Comparison of ENCODE assay signal across 8 mouse cellular contexts in the genomic region with DNA sequence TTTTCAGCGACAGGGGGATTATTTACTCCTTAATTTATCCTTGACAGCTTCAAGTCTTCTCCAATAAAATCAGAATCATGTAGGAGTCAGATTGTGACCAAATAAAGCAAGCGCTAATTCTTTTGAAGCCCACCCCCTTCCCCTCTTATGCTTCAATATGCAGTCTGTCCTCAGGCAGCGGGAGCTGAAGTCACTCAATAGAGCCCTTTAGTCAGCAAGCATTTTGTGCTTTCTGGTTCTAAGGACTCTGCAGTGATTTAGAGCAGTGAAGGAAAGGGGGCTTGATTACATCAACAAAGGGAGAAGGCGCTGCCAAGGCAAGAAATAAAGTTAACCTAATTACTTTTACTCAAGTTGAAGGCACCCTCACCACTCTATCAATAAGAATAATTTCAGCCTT.
DNase-seq lines count a peak whose midpoint lies in the region; ATAC-seq and TF ChIP-seq lines count a peak whose summit lies in the region.

No protein-coding gene starts in this region.

- no peaks in the 10 kb centered on the region for H3K36me3 ChIP-seq in lung, embryonic 15.5 days
- no peaks in the 10 kb centered on the region for H3K36me3 ChIP-seq in forebrain, embryonic 15.5 days
- H3K36me3 ChIP-seq in limb, embryonic 14.5 days (ENCODE audit: control insufficient read depth, insufficient read depth, low read length) = no peaks in the 10 kb centered on the region
- no peaks in the 10 kb centered on the region for H3K36me3 ChIP-seq in stomach, embryonic 15.5 days
- H3K36me3 ChIP-seq in thymus, adult 2 months (ENCODE audit: control insufficient read depth, insufficient read depth, low read length) = no peaks in the 10 kb centered on the region

- 0 out of 2 replicates have a peak overlapping the region, but pooled peaks have one; percentile 15 for H3K4me3 ChIP-seq in lung, embryonic 15.5 days
- peak overlapping the region; percentile 37 for H3K4me3 ChIP-seq in forebrain, embryonic 15.5 days
- 0 out of 2 replicates have a peak overlapping the region, but pooled peaks have one; percentile 34 for H3K4me3 ChIP-seq in limb, embryonic 14.5 days (replicated peaks; ENCODE audit: low read length)
- H3K4me3 ChIP-seq in stomach, embryonic 15.5 days (replicated peaks) = peak overlapping the region; percentile 34
- no peak overlapping the region for H3K4me3 ChIP-seq in thymus, adult 2 months (ENCODE audit: control insufficient read depth, insufficient read depth, low read length)

- no peaks in the 10 kb centered on the region for H3K9me3 ChIP-seq in lung, embryonic 15.5 days
- H3K9me3 ChIP-seq in forebrain, embryonic 15.5 days = no peaks in the 10 kb centered on the region
- no peaks in the 10 kb centered on the region for H3K9me3 ChIP-seq in limb, embryonic 14.5 days (ENCODE audit: control insufficient read depth, low read length)
- no peaks in the 10 kb centered on the region for H3K9me3 ChIP-seq in stomach, embryonic 15.5 days

- DNase-seq in lung, adult 18-20 months = no peak
- no peak for DNase-seq in limb, embryonic 14.5 days (ENCODE audit: low spot score)
- no peak for DNase-seq in thymus, adult 2 months
- DNase-seq in urinary bladder, postnatal 36 days (ENCODE audit: low spot score in 2 of 2) = no peak
- no peak for DNase-seq in lung, postnatal 14 days

- no peak overlapping the region for H3K27ac ChIP-seq in lung, embryonic 15.5 days
- no peak overlapping the region for H3K27ac ChIP-seq in forebrain, embryonic 15.5 days (replicated peaks)
- H3K27ac ChIP-seq in limb, embryonic 14.5 days (replicated peaks; ENCODE audit: low read depth, low read length) = no peak overlapping the region
- no peak overlapping the region for H3K27ac ChIP-seq in stomach, embryonic 15.5 days
- no peak overlapping the region for H3K27ac ChIP-seq in thymus, adult 2 months (ENCODE audit: control insufficient read depth, insufficient read depth, low read length)

- H3K27me3 ChIP-seq in lung, embryonic 15.5 days = no peaks in the 10 kb centered on the region
- H3K27me3 ChIP-seq in forebrain, embryonic 15.5 days = no peaks in the 10 kb centered on the region
- H3K27me3 ChIP-seq in limb, embryonic 14.5 days (ENCODE audit: control insufficient read depth, insufficient read depth, low read length) = no peaks in the 10 kb centered on the region
- H3K27me3 ChIP-seq in stomach, embryonic 15.5 days (replicated peaks) = no peaks in the 10 kb centered on the region
- no peaks in the 10 kb centered on the region for H3K27me3 ChIP-seq in thymus, adult 2 months (ENCODE audit: control insufficient read depth, insufficient read depth, low read length)

- peak overlapping the region; percentile 52; the same call in 1 of the 2 replicates for H3K4me2 ChIP-seq in lung, embryonic 15.5 days
- H3K4me2 ChIP-seq in forebrain, embryonic 15.5 days (replicated peaks) = peak overlapping the region; percentile 53
- peak overlapping the region; percentile 54 for H3K4me2 ChIP-seq in limb, embryonic 14.5 days (replicated peaks; ENCODE audit: low read depth, low read length, severe bottlenecking)
- peak overlapping the region; percentile 66 for H3K4me2 ChIP-seq in stomach, embryonic 15.5 days

- H3K4me1 ChIP-seq in lung, embryonic 15.5 days = no peaks in the 10 kb centered on the region
- H3K4me1 ChIP-seq in forebrain, embryonic 15.5 days = peaks cover 19% of the 10 kb centered on the region
- no peaks in the 10 kb centered on the region for H3K4me1 ChIP-seq in limb, embryonic 14.5 days (ENCODE audit: control insufficient read depth, insufficient read depth, low read length)
- H3K4me1 ChIP-seq in stomach, embryonic 15.5 days = no peaks in the 10 kb centered on the region
- no peaks in the 10 kb centered on the region for H3K4me1 ChIP-seq in thymus, adult 2 months (replicated peaks; ENCODE audit: control insufficient read depth, insufficient read depth, low read length)

- ATAC-seq in lung, embryonic 15.5 days (ENCODE audit: borderline replicate concordance, extremely low read depth, low FRiP score, low TSS enrichment) = no peak
- ATAC-seq in forebrain, embryonic 15.5 days (replicated peaks) = peak; percentile 79
- no peak for ATAC-seq in limb, embryonic 14.5 days (ENCODE audit: low FRiP score, low read depth)
- no peak for ATAC-seq in stomach, embryonic 15.5 days (ENCODE audit: insufficient read depth, low FRiP score, low read depth)

- no peak overlapping the region for H3K9ac ChIP-seq in lung, embryonic 15.5 days
- peak overlapping the region; percentile 36 for H3K9ac ChIP-seq in forebrain, embryonic 15.5 days (replicated peaks)
- H3K9ac ChIP-seq in limb, embryonic 14.5 days (ENCODE audit: low read depth, low read length, severe bottlenecking) = no peak overlapping the region
- no peak overlapping the region for H3K9ac ChIP-seq in stomach, embryonic 15.5 days

- TF ChIP-seq CTCF in thymus, adult 2 months (IDR thresholded peaks at IDR 0.05; ENCODE audit: borderline replicate concordance, control insufficient read depth, extremely low read depth, insufficient read depth, low read length, poor library complexity) = no peak

- no peak for TF ChIP-seq POLR2A in limb, embryonic 14.5 days (IDR thresholded peaks at IDR 0.05; ENCODE audit: borderline replicate concordance, extremely low read depth, insufficient read depth, insufficient read length)
- no peak for TF ChIP-seq POLR2A in thymus, adult 2 months (IDR thresholded peaks at IDR 0.05; ENCODE audit: control insufficient read depth, extremely low read depth, insufficient read depth, low read length, poor library complexity)

- WGBS in lung, embryonic 15.5 days = 48% methylated on average over 4 of the region's 4 CpGs
- 2% methylated on average over 4 of the region's 4 CpGs for WGBS in forebrain, embryonic 15.5 days
- WGBS in limb, embryonic 14.5 days = 39% methylated on average over 4 of the region's 4 CpGs
- 39% methylated on average over 4 of the region's 4 CpGs for WGBS in stomach, embryonic 15.5 days
- WGBS in thymus, adult 2 months = 85% methylated on average over 4 of the region's 4 CpGs
